Mouse (Mus musculus) naive thymus-derived CD4-positive, alpha-beta T cell, adult 5 months (primary cell): ENCODE measurements around the gene Acpp. TPM values are rescaled to one million over a fixed set of nuclear protein-coding genes. Genes with fewer than 3 reads are reported as not detected.

Experiments
- polyA plus RNA-seq: library from polyadenylated mRNA; unstranded; fragments of 100-300 nt; shearing (Covaris generic); gene quantifications from one replicate; pipeline ENCODE4 v1.2.1, GENCODE M21; 2017

Gene Acpp
- 13.6 TPM for polyA plus RNA-seq

GRCm38 (mm10) chr9:104337183-104337931 is at the start of gene Acpp:
Gene Acpp (minus strand): TSS chr9:104337748.

GRCm38 (mm10) chr9:104262823-104263352 is 74.7 kb downstream of the Acpp start, which contains the start of gene Dnajc13:
Gene Dnajc13 (minus strand): TSS chr9:104262930.

Other genes with a start within 250 kb of the Acpp start
- 0.20 TPM for gene Ackr4, start 210.8 kb downstream of the Acpp start, polyA plus RNA-seq
- 51.4 TPM for gene Dnajc13, start 74.8 kb downstream of the Acpp start, polyA plus RNA-seq
- not detected for gene Cpne4, start 209.5 kb upstream of the Acpp start, polyA plus RNA-seq